Mouse (Mus musculus) kidney, embryonic 16.5 days (tissue): ENCODE results near the gene Acnat1. TPM values are rescaled to one million over a fixed set of nuclear protein-coding genes. Genes with fewer than 3 reads are reported as not detected.

Experiments
- polyA plus RNA-seq: library from polyadenylated mRNA; unstranded; fragments of >200 nt; fragmentation: Nextera tagmentation; extraction: Ambion mirVana; gene quantifications from 2 replicates; pipeline ENCODE4 v1.2.1, GENCODE M21; 2015

Acnat1 gene
- polyA plus RNA-seq, 1 experiment from 2014 or later, result 1.0 TPM

Other genes starting within 250 kb of the Acnat1 start
- gene Acnat2, start 65.8 kb downstream of the Acnat1 start, polyA plus RNA-seq, result 2.0 and 2.3 TPM in 2 replicates
- gene Baat, start 32.6 kb upstream of the Acnat1 start, polyA plus RNA-seq, result 0.12 and 0.22 TPM in 2 replicates
- gene Mrpl50, start 47.2 kb upstream of the Acnat1 start, polyA plus RNA-seq, result 91.4 and 95.7 TPM in 2 replicates
- 11.1 and 13.0 TPM in 2 replicates for gene Zfp189, start 47.3 kb upstream of the Acnat1 start, polyA plus RNA-seq
- 421 and 493 TPM in 2 replicates for gene Aldob, start 75.6 kb upstream of the Acnat1 start, polyA plus RNA-seq
- 26.0 and 26.6 TPM in 2 replicates for gene Tmem246, start 124.0 kb upstream of the Acnat1 start, polyA plus RNA-seq
- 40.7 and 42.5 TPM in 2 replicates for gene Rnf20, start 158.1 kb upstream of the Acnat1 start, polyA plus RNA-seq
- gene Ppp3r2, start 208.1 kb upstream of the Acnat1 start, polyA plus RNA-seq, result 0.05 TPM in 2 replicates